Mouse (Mus musculus) neural tube, embryonic 10.5 days (tissue): ENCODE measurements around the gene M1ap.
A peak's percentile ranks its signal among the peaks of the same experiment; 100 is the strongest.

Source experiments
- DNase-seq: peaks from one replicate; pipeline ENCODE4 v3.0.0-alpha.2; 2017; ENCODE audit warnings: low spot score; ENCODE audit errors: extremely low spot score

Gene M1ap

DNA sequence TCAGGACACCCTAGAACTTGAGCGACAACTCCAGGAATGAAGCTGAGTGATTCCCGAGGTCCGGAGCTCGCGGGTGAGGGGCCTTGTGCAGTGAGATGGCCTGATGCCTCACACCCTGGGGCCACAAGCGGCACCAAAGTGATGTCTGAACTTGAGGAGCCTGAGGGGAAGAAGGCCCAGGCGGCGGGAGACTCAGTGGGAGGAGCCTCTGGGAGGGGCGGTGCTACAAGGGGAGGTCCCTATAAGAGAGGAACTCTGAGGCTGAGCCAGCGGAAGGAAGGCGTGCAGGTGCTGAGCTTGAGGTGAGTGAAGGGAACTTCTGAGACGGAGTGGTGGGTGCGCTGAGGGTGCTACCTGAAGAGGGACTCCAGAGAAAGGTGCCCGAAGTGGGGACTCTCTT, at the start of gene M1ap:
TSS of gene M1ap (plus strand) at position 252 of the 400 bp plus-strand sequence.
- no peak for DNase-seq

DNA sequence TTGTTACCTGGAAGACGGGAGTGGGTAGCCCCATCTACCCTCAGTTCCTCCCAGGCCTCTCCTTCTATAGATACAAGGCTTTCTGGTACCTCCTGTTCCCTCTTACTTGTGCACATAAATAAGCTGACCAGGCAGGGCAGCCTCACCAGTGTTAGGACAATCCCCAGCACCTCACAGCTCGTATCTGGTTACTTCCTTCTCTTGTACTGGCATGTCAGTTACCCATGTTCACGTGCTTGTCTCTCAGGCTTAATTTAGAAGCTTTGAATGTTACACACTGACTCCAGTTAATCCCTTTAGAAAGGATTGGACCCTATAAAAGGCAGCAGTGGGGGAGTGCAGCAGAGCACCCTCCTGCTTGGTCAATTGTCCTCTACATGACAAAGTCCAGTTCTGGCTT, 49.4 kb upstream of the M1ap start:
- no peak for DNase-seq

DNA sequence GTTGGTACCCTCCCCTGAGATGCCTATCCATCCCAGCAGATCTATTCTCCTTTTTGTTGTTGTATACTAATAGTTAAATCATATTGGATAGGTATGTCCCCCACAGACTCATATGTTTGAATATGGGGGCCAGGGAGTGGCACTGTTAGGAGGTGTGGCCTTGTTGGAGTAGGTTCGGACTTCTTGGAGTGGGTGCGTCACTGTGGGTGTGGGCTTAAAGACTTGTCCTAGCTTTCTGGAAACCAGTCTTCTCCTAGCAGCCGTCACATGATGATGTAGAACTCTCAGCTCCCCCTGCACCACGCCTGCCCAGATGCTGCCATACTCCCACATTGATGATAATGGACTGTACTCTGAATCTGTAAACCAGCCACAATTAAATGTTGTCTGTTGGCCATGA, 48.5 kb upstream of the M1ap start:
- no peak for DNase-seq

DNA sequence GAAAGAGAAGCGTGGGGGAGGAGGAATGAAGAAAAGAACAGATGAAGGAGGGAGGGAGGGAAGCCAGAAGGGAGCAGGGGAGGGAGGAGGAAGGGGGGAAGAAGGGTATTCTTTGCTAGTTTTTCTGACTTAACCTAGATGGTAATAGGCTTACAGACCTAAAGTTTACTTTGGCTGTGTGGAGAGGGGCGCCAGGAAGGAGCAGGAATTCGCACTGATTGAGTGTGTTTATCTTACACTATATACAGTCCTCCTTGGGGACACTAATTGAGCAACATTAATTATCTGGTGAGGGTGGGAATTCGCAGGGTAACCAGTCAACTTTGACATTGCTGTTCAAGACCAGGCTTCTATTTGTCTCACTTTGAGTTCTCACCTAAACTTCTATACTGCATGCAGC, 48.0 kb upstream of the M1ap start:
- DNase-seq, result no peak

DNA sequence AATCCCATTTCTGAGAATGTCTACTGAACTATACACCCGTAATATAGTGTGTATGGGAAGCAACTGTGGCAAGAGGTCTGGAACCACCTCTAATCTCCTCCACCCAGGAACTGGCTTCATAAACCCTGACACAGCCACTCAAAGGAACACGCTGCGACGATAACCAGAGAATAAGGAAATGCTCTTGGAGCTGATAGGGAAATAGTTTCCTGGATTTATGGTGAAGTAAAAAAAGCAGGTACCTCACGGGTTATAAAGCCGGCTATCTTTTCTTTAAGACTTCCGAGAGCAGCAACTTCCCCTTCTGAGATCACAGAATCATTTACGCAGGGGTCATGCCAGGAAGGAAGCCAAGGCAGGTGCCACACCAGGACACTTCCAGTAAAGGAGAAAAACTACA, 44.1 kb upstream of the M1ap start:
- no peak for DNase-seq

DNA sequence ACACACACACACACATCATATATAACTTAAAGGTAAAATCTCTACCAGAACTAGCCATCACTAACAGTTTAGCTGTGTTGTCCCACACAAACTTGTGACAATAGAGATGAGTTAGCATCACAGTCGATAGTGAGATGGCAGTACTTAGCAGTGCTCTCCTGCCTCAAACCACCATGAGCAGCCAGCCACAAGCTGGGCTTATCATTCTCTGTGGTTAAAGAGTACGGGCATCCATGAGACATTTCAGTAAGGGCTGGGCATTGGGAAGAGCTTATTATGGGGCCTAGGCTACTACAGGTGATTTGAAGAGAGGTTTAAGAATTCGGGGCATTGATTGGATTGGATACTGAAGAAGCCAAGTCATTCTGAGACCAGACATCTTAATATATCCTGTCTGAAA, 39.7 kb upstream of the M1ap start:
- no peak for DNase-seq

DNA sequence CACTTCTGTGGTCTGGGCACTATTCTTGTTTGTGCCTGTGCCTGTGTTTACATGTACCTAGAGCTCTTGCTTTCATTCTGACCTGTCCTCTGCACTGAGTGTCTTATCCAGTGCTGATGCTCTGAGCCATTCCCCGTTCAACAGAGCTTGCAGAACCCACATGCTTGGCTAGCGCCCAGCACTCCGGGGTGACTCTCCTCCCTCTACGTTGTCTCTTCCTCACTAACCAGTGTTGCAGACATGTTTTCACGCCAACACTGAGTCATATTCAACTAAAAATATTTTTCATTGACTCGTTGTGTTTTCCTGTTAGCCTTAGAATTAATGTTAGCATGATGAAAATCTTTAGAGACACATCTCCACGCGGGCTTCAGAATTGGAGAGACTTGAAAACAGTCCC, 38.7 kb upstream of the M1ap start:
- no peak for DNase-seq

DNA sequence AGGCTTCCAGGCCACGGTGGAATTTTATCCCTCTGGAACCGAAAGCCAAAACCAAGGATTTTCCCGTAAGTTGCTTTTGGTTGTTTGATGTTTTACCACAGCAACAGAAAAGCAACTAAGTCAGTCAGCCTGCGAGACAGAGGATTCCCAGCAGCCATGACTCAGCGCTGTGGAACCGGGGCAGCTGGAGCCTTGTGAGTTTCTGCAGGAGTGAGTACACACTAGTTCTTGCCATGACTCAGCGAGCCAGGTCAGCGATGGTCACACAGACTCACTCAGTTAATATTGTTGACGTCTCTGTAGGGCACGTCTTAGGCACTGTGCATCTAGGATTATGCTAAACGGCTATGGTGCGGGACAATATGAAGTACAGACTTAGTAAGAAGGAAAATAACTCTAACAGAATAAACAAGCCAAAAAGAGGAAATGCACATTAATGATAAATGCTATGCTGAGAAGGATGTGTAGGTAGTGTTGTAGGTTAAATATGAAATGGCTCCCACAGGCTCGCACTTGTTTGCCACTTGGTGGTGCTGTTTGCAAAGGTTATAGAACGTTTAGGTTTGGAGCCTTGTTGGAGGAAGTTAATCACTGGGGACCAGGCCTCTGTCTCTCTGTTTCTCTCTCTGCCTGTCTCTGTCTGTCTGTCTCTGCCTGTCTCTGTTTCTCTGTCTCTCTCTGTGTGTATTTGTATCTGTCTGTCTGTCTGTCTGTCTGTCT, 37.4 kb upstream of the M1ap start:
- DNase-seq, result no peak

DNA sequence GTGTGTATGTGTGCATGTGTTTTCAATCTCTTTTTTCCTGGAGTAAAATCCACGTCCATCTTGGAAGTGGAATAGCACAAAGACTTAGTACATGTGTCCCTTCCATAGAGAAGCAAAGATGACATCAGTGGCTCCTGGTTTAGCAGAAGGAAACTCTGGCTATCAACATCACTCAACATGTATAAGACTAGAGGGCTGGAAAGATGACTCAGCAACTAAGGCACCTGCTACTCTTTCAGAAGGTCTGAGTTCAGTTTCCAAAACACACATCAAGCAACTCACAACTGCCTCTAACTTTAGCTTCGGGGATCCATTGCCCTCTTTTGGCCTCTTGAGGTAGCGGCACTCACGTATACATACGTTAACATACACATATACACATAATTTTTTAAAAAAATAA, 35.4 kb upstream of the M1ap start:
- no peak for DNase-seq

DNA sequence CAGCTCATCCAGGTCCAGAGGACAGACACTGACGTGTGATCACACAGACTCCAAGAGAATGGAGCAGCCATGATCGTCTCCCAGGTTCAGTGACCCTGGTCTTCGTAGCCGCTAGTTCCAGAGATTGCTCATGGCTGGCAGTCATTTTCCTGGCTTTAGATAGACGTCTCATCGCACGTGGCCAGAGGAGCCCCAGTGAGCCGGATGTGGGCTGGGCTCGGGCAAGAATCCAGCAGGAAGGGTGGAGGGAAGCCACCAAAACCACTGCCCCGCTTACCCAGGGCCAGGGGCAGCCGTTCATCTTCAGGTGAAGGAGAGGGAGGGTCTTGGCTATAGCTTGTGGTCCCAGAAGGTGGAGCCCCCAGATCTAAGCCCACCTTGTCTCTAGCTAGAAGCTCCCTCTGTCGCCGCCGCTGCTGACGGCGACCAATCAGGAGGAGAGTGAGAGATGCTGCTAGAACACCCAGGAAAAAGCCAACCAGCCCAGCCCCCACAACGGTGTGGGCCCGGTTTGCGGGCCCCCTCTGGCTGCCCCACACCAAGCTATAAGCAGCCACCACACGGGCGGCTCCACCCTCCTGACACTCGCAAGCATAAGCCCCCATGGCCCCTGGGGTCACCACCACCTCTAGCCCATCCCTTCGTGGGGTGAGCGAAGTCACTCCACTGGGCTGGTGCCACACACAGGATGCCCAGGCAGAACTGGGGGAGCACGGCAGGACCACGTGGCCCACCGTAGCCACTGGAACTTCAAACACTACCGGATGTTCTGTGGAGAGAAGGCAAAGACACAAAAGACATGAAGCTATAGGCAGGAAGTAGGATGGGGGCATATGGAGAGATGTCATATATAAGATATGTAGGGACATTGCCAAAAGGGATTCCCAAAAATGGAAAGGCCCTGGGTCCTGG, 33.1 kb upstream of the M1ap start:
- no peak for DNase-seq

DNA sequence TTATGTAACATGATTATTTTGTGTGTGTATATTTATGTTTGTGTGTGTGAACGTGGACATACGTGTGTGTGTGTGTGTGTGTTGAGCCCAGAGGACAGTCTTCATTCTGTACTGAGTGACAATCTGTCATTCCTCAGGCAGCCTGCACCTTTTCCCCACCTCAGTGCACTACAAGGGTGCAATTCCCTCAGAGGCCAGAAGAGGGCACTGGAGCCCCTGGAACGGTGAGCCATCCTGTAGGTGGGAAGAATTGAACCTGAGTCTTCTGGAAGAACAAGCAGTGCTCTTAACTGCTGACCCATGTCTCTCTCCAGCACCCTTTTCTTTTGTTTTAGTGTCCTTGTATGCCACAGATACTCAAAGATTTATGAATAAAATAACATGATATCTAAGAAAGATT, 30.8 kb upstream of the M1ap start:
- peak; percentile 67 for DNase-seq

DNA sequence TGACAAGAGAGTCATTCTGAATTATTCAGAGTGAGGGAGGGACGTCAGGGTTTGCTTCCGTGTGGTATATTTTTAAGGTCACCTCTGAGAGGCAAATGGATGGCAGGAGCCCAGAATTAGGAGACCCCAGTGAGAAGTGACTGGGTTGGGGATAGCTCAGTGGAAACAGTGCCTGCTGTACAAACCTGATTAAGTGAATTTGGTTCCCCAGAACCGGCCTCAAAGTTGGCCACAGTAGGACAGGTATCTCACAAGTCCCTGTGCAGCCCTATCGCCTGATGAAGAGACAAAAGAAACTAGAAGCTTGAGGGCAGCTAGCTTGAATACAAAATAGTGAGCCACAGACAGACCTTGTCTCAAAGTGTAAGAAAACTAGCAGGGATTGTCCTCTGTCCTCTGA, 30.2 kb upstream of the M1ap start:
- DNase-seq, result no peak

DNA sequence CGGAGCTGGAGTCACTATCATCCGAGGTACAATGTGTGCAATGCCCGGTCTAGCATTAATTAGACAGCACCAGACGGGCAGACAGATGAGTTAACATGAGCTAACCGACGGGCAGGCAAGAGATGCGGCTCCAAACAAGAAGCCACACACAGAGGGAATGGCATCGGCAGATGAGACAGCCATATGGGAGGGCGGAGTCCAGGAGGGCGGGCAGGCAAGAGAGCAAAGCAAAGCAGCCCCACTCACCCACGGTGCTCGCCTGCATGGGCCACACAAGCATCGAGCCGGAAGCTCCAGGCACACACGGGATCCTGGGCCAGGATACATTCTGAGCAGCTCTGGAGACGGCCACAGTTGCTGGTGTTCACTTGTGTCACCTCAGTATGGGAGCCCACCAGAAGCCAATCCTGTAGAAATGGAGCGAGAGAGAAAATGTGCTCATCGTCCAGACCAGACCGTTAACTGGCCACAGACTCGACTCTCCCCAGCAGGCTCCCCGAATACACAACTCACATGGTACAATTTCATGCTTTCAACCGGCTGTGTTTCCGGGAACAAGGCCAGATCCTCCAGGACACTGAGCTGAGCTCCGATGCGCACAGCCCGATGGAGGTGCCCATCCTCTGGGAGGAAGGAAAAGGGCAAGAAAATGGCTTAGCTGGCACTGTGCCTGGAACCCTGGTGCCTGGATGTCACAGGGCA, 29.5 kb upstream of the M1ap start:
- DNase-seq, result no peak

DNA sequence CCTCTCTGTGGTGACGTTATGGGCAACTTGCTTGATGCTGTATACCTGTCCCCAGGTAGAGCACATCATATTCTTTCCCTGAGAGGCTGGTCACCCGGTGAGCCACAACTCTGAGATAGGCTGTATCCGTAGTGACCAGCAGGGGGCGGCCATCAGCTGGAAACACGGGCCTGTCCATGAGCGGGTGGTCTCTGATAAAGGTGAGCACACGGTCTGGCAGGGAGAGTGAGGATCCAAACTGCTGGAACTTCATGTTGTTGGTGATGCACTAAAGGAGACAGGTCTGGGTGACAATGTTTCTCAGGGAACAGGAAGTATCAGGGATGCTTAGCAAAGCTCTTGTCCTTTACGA, 28.9 kb upstream of the M1ap start:
- DNase-seq, result peak; percentile 70

DNA sequence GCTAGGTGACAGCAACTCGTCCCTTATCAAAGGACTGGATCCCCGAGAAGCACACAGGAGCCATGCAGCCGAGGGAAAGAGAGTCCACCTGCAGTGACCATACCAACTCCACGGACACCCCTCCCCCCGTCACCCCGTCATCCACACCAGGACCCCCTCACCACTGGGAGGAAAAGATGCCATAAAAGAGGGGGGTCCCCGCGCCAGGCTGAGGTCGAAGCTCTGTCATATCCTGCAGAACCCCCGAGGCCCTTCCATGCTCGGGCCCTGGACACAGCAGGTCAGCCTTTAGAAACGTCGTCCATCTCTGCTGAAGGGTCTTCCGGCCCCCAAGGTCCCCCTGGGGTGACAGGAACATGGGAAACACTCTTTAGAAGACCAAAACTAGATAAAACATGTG, 28.3 kb upstream of the M1ap start:
- DNase-seq, result no peak

DNA sequence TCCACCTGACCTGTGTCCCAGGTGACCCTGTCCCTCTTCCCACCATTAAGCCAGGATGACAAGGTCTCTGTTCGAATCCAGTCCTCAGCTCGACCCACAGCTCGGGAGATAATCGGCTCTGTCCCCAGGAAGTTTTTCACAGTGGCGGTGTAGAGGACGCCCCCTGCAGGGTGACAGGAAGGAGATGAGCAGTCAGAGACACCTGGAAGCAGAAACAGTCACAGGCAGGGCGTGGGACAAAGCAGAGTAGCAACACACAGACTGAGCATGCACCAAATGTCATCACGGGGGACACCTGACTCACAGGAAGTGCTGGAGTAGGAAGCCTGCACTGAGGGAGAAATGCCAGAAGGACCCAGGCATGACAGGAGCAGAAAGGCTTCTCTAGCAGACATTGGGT, 27.2 kb upstream of the M1ap start:
- no peak for DNase-seq

DNA sequence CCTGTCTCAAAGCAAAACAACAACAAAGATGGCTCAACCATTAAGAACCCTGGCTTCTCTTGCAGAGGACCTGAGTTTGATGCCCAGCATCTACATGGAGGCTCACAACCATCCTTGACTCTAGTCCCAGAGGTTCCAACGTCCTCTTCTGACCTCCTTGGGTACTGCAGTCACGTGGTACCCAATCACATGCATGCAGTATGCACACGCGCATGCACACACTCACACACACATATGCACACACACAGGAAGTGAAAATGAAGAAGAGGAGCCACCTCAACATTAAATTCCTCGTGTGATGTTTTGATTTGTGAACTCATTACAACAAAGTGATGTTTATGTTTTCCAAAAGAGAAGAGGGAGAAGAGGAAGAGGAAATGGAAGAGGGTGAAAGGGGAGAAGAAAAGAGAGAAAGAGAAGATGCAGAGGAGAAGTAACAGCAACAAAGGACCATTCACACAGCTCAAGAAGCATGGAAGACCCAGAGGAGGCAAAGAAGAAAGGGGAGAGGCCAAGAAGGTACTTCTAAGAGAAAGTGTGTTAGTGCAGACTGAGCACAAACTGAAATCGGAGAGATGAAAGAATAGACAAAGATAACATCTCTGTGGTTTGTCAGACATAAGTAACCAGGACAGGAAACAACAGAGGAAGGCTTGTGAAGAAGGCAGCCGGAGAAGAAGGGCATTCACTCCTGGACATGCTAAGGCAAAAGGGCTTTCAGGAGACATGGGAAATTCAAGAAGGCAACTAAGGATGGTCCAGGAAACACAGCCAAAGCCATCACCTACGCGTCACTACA, 25.1 kb upstream of the M1ap start:
- DNase-seq, result no peak

DNA sequence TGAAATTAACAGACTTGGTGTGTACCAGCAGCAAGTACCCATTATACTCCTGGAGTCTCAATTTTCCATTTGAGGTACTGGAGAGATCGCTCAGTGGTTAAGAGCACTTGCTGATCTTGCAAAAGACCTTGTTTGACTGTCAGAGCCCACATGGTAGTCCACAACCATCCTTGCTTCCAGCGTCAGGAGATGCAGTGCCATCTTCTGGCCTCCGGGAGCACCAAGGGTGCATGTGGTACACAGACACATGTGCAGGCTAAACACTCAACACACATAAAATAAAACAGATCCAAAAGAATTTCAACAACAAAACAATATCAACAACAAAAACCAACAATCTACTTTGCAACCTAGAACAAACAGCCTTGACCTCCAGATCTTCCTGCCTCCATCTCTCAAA, 21.7 kb upstream of the M1ap start:
- no peak for DNase-seq

DNA sequence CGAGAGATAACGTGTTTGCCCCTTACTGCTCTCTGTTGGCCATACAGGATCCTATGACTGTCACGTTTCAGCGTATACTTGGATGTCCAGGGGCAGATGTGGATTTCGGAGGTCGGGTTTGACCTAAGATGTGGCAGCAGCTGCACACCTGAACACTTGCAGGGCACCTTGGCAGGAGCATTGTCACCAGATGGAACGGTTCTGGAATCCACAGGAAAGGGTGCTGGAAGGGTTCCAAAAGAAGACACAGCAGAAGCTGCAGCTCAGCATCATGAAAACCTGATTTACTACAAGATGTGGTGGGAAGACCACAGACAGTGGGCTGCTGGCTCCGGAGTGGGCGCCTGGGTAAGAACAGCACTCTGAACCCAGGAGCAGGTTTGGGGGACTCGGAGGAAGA, 20.6 kb upstream of the M1ap start:
- DNase-seq, result no peak

DNA sequence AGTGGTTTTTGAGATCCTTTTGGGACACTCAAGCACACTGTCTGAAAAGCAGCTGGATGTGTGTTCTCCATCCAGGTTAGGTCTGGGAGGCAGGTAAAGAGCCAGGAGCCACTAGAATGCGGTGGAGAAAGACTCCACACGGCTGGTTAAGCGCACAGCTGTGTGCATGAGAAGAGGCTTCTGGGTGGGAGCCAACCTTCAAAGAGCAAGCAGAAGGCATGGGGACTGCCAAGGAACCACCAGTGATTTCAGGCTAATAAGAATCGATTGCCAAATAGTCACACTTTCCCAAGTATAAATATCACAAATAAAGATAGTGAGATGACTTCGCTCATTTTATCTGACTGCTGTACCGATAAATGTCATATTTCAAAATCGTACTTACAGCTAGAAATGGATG, 20.2 kb upstream of the M1ap start:
- DNase-seq, result no peak

DNA sequence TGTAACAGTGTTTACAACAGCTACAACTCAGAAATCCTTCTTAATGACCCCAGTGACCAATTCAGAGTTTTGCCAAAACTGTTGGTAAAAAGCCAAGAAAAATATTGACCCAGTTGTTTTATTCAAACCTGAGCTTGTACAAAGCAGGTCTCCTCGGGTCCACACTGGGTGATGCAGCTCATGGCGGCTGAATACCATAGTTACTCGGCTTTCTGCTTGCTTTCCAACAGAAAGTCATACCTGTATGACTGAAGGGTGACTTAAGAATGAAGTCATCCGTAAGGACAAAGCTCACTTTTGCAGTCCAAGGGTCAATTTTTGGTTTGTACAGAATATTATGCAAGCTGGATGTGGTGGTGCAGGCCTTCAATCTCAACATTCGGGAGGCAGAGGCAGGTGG, 19.1 kb upstream of the M1ap start:
- no peak for DNase-seq
